Mouse (Mus musculus) megakaryocyte, embryonic 14.5 days (primary cell): ENCODE measurements around the gene Gm364. TPM values are rescaled to one million over a fixed set of nuclear protein-coding genes. Genes with fewer than 3 reads are reported as not detected.

Experiments used
- H3K27me3 ChIP-seq: replicated peaks from 2 replicates; pipeline ENCODE3; 2012; ENCODE audit warnings: inconsistent platforms
- H3K36me3 ChIP-seq: replicated peaks from 2 replicates; pipeline ENCODE3; 2012; ENCODE audit warnings: low read length, inconsistent platforms, mixed read lengths
- H3K4me1 ChIP-seq: 2 replicates; pipeline ENCODE4 v1.6.1; 2012; ENCODE audit warnings: inconsistent platforms
- H3K4me3 ChIP-seq: replicated peaks from 2 replicates; pipeline ENCODE3; 2012; ENCODE audit warnings: moderate library complexity, mild to moderate bottlenecking, inconsistent platforms
- H3K9me3 ChIP-seq: 2 replicates; pipeline ENCODE4 v1.6.1; 2012; ENCODE audit warnings: inconsistent platforms
- FLI1 ChIP-seq: IDR thresholded peaks from 2 replicates; pipeline ENCODE4 v1.6.1; 2012; ENCODE audit warnings: low read length, inconsistent platforms, mixed read lengths
- GATA1 ChIP-seq: IDR thresholded peaks from 3 replicates; pipeline ENCODE4 v1.6.1; 2012; ENCODE audit warnings: mixed read lengths, low read length, inconsistent platforms, borderline replicate concordance
- polyA plus RNA-seq: library from polyadenylated mRNA; stranded (reverse); fragments of >175 nt; gene quantifications from 2 replicates; pipeline ENCODE4 v1.2.3, GENCODE M21; 2012; ENCODE audit warnings: low replicate concordance; ENCODE audit not compliant: insufficient read depth

The Gm364 gene
- polyA plus RNA-seq, 1 experiment, result not detected

DNA sequence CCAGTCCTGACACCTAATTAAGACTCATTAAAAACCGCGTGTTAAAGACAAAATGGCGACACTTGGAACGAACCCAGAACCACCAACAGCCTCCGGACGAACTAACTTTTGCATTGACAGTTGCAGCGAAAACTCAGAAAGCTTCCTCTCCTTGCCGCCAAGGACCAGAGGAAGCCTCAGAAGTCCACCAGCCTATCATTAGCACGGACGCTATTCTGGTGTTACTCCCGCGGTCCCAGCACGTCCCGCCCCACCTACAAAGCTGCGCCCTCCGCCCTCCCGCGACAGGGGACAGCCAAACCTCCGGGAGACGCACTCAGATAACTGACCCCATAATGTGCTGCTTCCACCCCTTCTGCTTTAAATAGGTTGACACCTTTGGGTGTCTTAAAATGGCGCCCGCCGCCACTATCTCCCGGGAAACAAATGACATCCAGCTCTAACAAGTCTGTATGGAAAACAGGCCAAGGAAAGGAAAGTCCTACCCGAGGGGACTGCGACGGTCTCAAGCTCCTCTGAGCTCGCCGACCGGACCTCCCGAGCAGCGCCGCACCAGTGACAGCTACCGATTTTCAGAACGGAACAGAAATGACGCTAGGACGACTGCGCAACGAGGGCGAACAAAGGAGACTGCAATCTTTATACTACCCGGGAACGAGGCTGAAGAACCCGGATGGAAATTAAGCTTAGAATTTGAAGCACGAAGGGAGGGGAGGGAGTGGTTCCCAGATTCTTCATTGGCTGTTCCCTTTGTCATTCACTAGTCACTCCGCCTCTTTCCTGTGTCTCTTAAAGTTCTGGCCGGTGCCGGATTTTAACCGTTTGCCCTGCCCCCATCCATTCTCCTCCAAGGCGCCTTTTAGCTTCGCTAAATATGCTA, 16.3 kb upstream of the Gm364 start, which contains the start of gene Rbmx:
Gene Rbmx, minus strand, starts transcription at position 670 of the 880 bp plus-strand sequence.
- H3K4me3 ChIP-seq, result peak within 1 kb of the TSS; percentile 93
- H3K4me1 ChIP-seq, result no peaks in the 10 kb centered on the region
- H3K9me3 ChIP-seq, result no peaks in the 10 kb centered on the region
- no peaks in the 10 kb centered on the region for H3K27me3 ChIP-seq
- H3K36me3 ChIP-seq, result peaks cover 24% of the 10 kb centered on the region
- no peak for TF ChIP-seq FLI1
- no peak for TF ChIP-seq GATA1

DNA sequence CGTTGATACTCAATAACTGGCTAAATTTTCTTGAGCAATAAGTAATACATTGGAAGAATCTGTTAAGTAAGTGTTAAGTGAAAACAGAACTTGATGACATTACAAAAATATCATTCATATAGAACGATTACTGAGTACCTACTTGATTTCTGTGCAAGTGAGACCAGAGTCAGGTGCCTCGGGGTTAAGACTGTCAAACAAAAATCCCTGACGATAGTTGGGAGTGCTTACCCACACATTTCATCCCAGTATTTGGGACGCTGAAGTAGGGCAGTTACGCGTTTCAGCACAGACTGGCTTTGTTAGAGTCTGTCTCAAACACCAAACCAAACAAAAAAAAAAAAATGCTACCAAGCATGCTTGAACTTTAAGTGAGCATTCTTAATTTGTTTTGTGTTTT, 15.5 kb upstream of the Gm364 start:
- H3K36me3 ChIP-seq, result peaks cover 16% of the 10 kb centered on the region
- H3K4me3 ChIP-seq, result peak overlapping the region; percentile 93
- no peak for TF ChIP-seq GATA1
- TF ChIP-seq FLI1, result no peak
- no peaks in the 10 kb centered on the region for H3K27me3 ChIP-seq
- H3K9me3 ChIP-seq, result no peaks in the 10 kb centered on the region
- no peaks in the 10 kb centered on the region for H3K4me1 ChIP-seq

DNA sequence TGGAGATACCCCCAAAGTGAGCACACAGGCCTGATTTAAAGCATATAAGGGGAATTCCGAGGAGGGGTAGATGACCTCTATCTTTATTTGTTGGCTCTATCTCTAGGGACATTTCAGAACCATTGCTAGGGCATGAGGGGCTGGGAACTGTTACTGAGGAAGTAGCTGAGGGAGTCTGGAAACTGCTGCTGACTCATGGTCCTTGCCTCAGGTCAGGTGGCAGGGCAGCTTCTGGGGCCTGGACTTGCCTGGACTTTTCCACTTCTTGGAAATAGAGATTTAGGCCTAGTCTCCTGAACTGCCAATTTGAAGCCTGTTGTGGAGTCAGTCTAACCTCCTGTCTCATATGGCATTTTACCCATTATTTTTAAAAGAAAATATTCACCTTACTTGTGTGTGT, 7.6 kb upstream of the Gm364 start:
- H3K9me3 ChIP-seq, result no peaks in the 10 kb centered on the region
- H3K36me3 ChIP-seq, result no peaks in the 10 kb centered on the region
- no peak for TF ChIP-seq FLI1
- no peak for TF ChIP-seq GATA1
- no peak overlapping the region for H3K4me3 ChIP-seq
- peaks cover 4% of the 10 kb centered on the region; the same call in 1 of the 2 replicates for H3K4me1 ChIP-seq
- H3K27me3 ChIP-seq, result no peaks in the 10 kb centered on the region

DNA sequence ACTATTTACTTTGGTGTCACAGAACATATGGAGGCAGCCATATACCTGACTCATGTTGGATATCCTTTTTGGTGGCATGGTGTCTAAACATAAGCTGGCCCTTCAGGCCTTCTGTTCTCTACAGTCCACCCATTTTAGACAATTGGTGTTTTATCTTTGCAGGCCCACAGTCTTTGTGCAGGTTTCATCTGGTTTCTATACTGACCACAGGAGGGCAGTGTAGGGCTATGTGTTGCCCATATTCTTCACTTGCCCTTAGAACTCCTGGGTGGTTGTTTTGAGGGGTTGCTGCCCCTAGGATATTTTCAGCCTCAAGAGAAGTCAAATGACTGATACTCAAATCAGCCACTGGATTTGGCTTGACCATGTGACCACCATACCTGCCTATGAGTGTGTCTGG, 5.3 kb upstream of the Gm364 start:
- H3K9me3 ChIP-seq, result no peaks in the 10 kb centered on the region
- no peak for TF ChIP-seq FLI1
- no peak for TF ChIP-seq GATA1
- no peak overlapping the region for H3K4me3 ChIP-seq
- no peaks in the 10 kb centered on the region for H3K36me3 ChIP-seq
- H3K27me3 ChIP-seq, result no peaks in the 10 kb centered on the region
- peaks cover 4% of the 10 kb centered on the region; the same call in 1 of the 2 replicates for H3K4me1 ChIP-seq

DNA sequence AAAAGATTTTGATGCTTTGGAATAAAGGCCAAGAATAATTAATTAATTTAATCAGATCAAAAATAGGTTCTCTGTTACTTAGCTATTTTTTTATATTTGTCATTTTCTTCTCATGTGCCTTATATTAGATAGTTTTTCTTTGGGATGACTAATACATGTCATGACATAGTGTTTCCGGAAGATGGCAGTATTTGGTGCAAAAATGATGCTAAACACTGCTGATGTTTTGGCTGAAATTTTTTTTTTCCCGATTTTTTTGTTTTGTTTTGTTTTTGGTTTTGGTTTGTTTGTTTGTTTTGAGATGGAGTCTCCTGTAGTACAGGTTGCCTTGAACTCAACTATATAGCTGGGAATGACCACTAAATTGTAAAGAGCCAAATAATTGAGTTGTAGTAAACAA, 22.7 kb downstream of the Gm364 start:
- no peaks in the 10 kb centered on the region for H3K9me3 ChIP-seq
- no peak overlapping the region for H3K4me3 ChIP-seq
- no peaks in the 10 kb centered on the region for H3K36me3 ChIP-seq
- TF ChIP-seq FLI1 (no peak), GATA1 (no peak)
- H3K27me3 ChIP-seq, result peaks cover 1% of the 10 kb centered on the region
- H3K4me1 ChIP-seq, result no peaks in the 10 kb centered on the region

DNA sequence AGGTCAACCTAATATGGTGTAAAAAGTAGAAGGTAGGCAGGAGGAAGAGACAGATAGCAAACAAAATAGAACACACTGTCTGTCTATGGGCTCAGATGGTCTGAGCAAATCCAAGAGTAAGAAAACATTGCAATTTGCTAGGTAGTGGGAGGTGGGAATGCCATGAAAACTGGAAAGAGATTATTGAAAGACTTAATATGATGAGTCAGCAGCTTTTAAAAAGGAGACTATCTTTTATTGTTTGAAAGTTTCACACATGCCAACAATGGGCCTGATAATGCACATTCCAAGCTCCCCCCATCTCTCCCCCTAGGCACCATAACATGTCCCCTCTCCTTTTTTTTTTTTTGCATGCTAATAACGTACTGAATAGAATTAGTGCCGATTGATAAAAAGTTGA, 24.9 kb downstream of the Gm364 start:
- TF ChIP-seq FLI1 (no peak), GATA1 (no peak)
- H3K36me3 ChIP-seq, result no peaks in the 10 kb centered on the region
- no peaks in the 10 kb centered on the region for H3K9me3 ChIP-seq
- H3K27me3 ChIP-seq, result peaks cover 1% of the 10 kb centered on the region
- H3K4me3 ChIP-seq, result no peak overlapping the region
- no peaks in the 10 kb centered on the region for H3K4me1 ChIP-seq

DNA sequence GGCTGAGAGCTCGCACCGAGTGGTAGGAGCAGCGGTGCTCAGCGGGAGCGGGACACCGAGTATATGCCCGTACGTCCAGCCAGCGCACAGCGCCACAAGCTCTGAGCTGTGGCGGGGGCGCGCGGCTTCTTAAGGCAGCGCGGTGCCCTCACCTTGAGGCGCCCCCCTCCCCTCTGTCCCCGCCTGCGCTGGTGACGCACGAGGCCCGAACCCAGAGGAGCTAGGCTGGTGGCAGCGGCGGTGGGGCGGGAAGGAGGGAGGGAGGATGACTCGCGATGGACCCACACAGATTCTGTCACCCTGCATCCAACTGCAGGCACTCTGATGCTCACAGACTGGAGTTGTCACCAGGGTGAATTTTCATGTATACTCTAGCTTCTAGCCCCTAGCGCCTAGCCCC, 94.7 kb downstream of the Gm364 start, which contains the start of gene Gpr101:
Gene Gpr101, minus strand, starts transcription at position 124 of the 400 bp plus-strand sequence.
- no peak for TF ChIP-seq GATA1
- Histone ChIP-seq H3K27me3 (peaks cover 50% of the 10 kb centered on the region), H3K4me1 (peaks cover 5% of the 10 kb centered on the region; the same call in 1 of the 2 replicates), H3K9me3 (peaks cover 9% of the 10 kb centered on the region), H3K4me3 (no peak within 1 kb of the TSS), H3K36me3 (no peaks in the 10 kb centered on the region)

DNA sequence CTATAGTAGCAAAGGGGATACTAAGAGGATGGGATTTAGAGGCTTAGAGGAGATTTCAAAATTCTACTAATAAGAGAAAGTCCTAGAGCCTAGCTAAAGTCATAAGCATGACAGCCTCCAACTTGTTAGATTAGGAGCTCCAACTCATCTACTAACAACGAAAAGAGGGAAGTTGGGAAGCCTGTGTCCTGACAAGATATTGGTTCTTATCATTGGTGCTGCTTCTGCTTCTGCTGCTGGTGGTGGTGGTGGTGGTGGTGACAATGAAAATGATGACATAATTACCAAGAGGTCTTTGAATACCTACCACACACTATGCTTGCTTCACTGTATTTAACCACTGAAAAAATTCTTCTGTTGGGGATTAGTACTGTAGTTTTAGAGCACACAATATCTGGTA, 97.3 kb downstream of the Gm364 start:
- no peak for TF ChIP-seq FLI1
- TF ChIP-seq GATA1, result no peak
- Histone ChIP-seq H3K27me3 (peaks cover 39% of the 10 kb centered on the region), H3K4me1 (peaks cover 5% of the 10 kb centered on the region; the same call in 1 of the 2 replicates), H3K9me3 (peaks cover 9% of the 10 kb centered on the region), H3K36me3 (no peaks in the 10 kb centered on the region), H3K4me3 (no peak overlapping the region)

DNA sequence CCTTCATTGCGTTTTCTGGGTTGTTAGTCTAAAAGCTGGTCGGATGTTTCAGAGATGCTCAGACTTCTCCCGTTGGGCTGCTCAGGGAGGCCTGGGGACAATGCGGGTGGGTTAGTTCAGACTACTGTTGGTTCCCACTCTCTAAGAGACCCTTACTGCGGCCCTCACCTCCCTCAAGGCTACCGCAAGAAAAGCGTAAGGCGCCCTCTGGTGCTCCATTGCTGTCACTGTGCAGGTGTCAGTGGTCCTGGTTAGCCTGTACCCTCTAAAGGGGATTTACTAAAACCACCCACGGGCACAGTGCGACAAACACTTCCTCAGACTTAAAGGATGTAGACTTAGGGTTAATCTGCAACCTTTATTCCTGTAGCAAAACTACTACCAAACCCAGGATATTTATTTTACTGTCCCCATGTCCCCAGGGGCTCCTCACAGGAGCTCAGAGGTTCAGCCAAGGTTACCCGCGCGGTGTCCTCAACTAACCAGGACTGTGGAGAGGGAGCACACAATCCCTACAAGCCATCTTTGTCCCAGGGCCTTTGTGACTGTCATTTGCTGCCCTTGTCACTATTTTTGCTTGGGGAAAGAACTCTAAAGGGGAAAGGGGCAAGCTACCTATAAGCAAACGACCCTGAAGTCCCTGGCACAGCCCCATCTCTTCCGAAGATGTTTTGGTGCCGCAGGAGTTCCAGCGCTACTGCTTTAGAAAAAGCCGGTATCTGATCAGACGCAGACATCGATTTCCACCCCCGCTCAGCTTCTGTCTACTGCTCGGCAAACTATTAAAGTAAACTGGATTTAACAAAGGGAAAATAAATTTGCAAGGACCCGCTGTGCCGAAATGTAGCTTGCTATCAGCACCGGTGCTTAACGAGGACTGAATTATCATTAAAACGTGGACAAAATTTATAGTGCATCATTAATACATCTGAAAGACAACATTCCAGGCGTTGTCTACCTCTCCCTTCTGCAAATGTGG, 112.5 kb downstream of the Gm364 start:
- H3K4me1 ChIP-seq, result no peaks in the 10 kb centered on the region
- TF ChIP-seq FLI1 (no peak), GATA1 (no peak)
- peaks cover 15% of the 10 kb centered on the region for H3K27me3 ChIP-seq
- no peak overlapping the region for H3K4me3 ChIP-seq
- no peaks in the 10 kb centered on the region for H3K36me3 ChIP-seq
- no peaks in the 10 kb centered on the region for H3K9me3 ChIP-seq

Other genes with a start within 250 kb of the Gm364 start
- not detected in 2 replicates for gene Cd40lg, start 197.0 kb upstream of the Gm364 start, polyA plus RNA-seq
- 0.62 TPM in 1 of 2 replicates, not detected in the other for gene Arhgef6, start 70.4 kb upstream of the Gm364 start, polyA plus RNA-seq
- gene Rbmx, start 16.1 kb upstream of the Gm364 start, polyA plus RNA-seq, result 8.2 and 18.0 TPM in 2 replicates
- not detected in 2 replicates for gene Gpr101, start 94.6 kb downstream of the Gm364 start, polyA plus RNA-seq